Mouse (Mus musculus): Measurements from ENCODE around the gene Hspb6.

Gene Hspb6

GRCm38 (mm10) chr7:30551445-30552101 lies 405 bp upstream of the Hspb6 start:
- in situ Hi-C loops (cut with MboI; ENCODE audit: unreplicated experiment in 2 of 2): no loop called here

- in situ Hi-C loops (cut with MboI; ENCODE audit: unreplicated experiment in 2 of 2): no loop called here
Measured at GRCm38 (mm10) chr7:30553021-30553589, 1.1 kb downstream of the Hspb6 start.

GRCm38 (mm10) chr7:30553810-30554584 lies 2.0 kb downstream of the Hspb6 start:
- in situ Hi-C loops (cut with MboI; ENCODE audit: unreplicated experiment in 2 of 2): no loop called here

GRCm38 (mm10) chr7:30556894-30557536 lies 5.0 kb downstream of the Hspb6 start:
- in situ Hi-C loops (cut with MboI; ENCODE audit: unreplicated experiment in 2 of 2): loop anchor here in 1 of 2 experiments (5.0 kb wide), 1 partner anchor 65 kb away; the partner anchor contains the start of gene Prodh2

- in situ Hi-C loops (cut with MboI; ENCODE audit: unreplicated experiment in 2 of 2): loop anchor here in 1 of 2 experiments (5.0 kb wide), 1 partner anchor 66 kb away; the partner anchor contains the start of gene Prodh2
Measured at GRCm38 (mm10) chr7:30557901-30558514, 6.0 kb downstream of the Hspb6 start.

GRCm38 (mm10) chr7:30558656-30559442 lies 6.9 kb downstream of the Hspb6 start:
- in situ Hi-C loops (cut with MboI; ENCODE audit: unreplicated experiment in 2 of 2): loop anchor here in 1 of 2 experiments (5.0 kb wide), 1 partner anchor 67 kb away; the partner anchor contains the start of gene Prodh2

GRCm38 (mm10) chr7:30559443-30559954 lies 7.5 kb downstream of the Hspb6 start, which contains the start of gene Lin37:
Gene Lin37, minus strand, starts transcription at chr7:30559838.
- in situ Hi-C loops (cut with MboI; ENCODE audit: unreplicated experiment in 2 of 2): loop anchor here in 1 of 2 experiments (5.0 kb wide), 1 partner anchor 67 kb away; the partner anchor contains the start of gene Prodh2

GRCm38 (mm10) chr7:30560296-30560695 lies 8.3 kb downstream of the Hspb6 start:
- in situ Hi-C loops (cut with MboI; ENCODE audit: unreplicated experiment in 2 of 2): no loop called here

- in situ Hi-C loops (cut with MboI; ENCODE audit: unreplicated experiment in 2 of 2): no loop called here
Measured at GRCm38 (mm10) chr7:30562526-30563116, 10.6 kb downstream of the Hspb6 start.

- in situ Hi-C loops (cut with MboI; ENCODE audit: unreplicated experiment in 2 of 2): no loop called here
Measured at GRCm38 (mm10) chr7:30563117-30563905, 11.3 kb downstream of the Hspb6 start, which contains the start of the genes U2af1l4, Gm49396 and Psenen. Gene U2af1l4, plus strand, starts transcription at chr7:30563301. Gene Gm49396, plus strand, starts transcription at chr7:30563344. Gene Psenen, minus strand, starts transcription at chr7:30563627.

- in situ Hi-C loops (cut with MboI; ENCODE audit: unreplicated experiment in 2 of 2): no loop called here
Measured at GRCm38 (mm10) chr7:30563906-30564280, 11.9 kb downstream of the Hspb6 start.

GRCm38 (mm10) chr7:30564970-30565571 lies 13.1 kb downstream of the Hspb6 start, which contains the start of gene Igflr1:
Gene Igflr1, plus strand, starts transcription at chr7:30565427.
- in situ Hi-C loops (cut with MboI; ENCODE audit: unreplicated experiment in 2 of 2): no loop called here

GRCm38 (mm10) chr7:30566033-30566432 lies 14.1 kb downstream of the Hspb6 start:
- in situ Hi-C loops (cut with MboI; ENCODE audit: unreplicated experiment in 2 of 2): no loop called here

GRCm38 (mm10) chr7:30567555-30567954 lies 15.6 kb downstream of the Hspb6 start:
- in situ Hi-C loops (cut with MboI; ENCODE audit: unreplicated experiment in 2 of 2): no loop called here

- in situ Hi-C loops (cut with MboI; ENCODE audit: unreplicated experiment in 2 of 2): no loop called here
Measured at GRCm38 (mm10) chr7:30572389-30572788, 20.4 kb downstream of the Hspb6 start.

- in situ Hi-C loops (cut with MboI; ENCODE audit: unreplicated experiment in 2 of 2): no loop called here
Measured at GRCm38 (mm10) chr7:30572969-30573368, 21.0 kb downstream of the Hspb6 start.

GRCm38 (mm10) chr7:30579950-30580349 lies 28.0 kb downstream of the Hspb6 start:
- in situ Hi-C loops (cut with MboI; ENCODE audit: unreplicated experiment in 2 of 2): no loop called here

All from v-Abl transformed pro-B cells (cell line).